Mouse (Mus musculus): ENCODE results near the gene Btaf1.
"Not testable (repeated sequence)": the region's sequence is repeated elsewhere in the genome, so short reads cannot be mapped to it uniquely, and the experiment has no call there.

Btaf1 gene

GRCm38 (mm10) chr19:36922936-36923335 is 2.9 kb upstream of the Btaf1 start:
- no peak for DNase-seq

GRCm38 (mm10) chr19:36926553-36927236 is 816 bp downstream of the Btaf1 start:
- no peak for DNase-seq

- no peak for DNase-seq
These were observed 2.0 kb downstream of the Btaf1 start for GRCm38 (mm10) chr19:36927800-36928361.

GRCm38 (mm10) chr19:36929816-36930215 is 3.9 kb downstream of the Btaf1 start:
- no peak for DNase-seq

GRCm38 (mm10) chr19:36932097-36932496 is 6.2 kb downstream of the Btaf1 start:
- DNase-seq: no peak

- no peak for DNase-seq
These were observed 6.7 kb downstream of the Btaf1 start for GRCm38 (mm10) chr19:36932613-36933012.

GRCm38 (mm10) chr19:36936285-36936684 is 10.4 kb downstream of the Btaf1 start:
- DNase-seq: no peak

GRCm38 (mm10) chr19:36938008-36938407 is 12.1 kb downstream of the Btaf1 start:
- no peak for DNase-seq

GRCm38 (mm10) chr19:36940064-36940463 is 14.2 kb downstream of the Btaf1 start:
- no peak for DNase-seq

- no peak for DNase-seq
These were observed 27.8 kb downstream of the Btaf1 start for GRCm38 (mm10) chr19:36953637-36954206.

- DNase-seq: no peak
These were observed 32.5 kb downstream of the Btaf1 start for GRCm38 (mm10) chr19:36958331-36958730.

GRCm38 (mm10) chr19:36961320-36961719 is 35.4 kb downstream of the Btaf1 start:
- DNase-seq: no peak

GRCm38 (mm10) chr19:36962544-36963260 is 36.8 kb downstream of the Btaf1 start:
- DNase-seq: not testable (repeated sequence)

- DNase-seq: no peak
These were observed 78.7 kb downstream of the Btaf1 start for GRCm38 (mm10) chr19:37004557-37004956.

- DNase-seq: no peak
These were observed 84.0 kb downstream of the Btaf1 start for GRCm38 (mm10) chr19:37009878-37010281.

GRCm38 (mm10) chr19:37013461-37013860 is 87.6 kb downstream of the Btaf1 start:
- DNase-seq: no peak

- no peak for DNase-seq
These were observed 88.5 kb downstream of the Btaf1 start for GRCm38 (mm10) chr19:37014173-37014939.

- DNase-seq: no peak
These were observed 91.0 kb downstream of the Btaf1 start for GRCm38 (mm10) chr19:37016890-37017289.

- no peak for DNase-seq
These were observed 92.5 kb downstream of the Btaf1 start for GRCm38 (mm10) chr19:37018411-37018810.

GRCm38 (mm10) chr19:37018931-37019330 is 93.1 kb downstream of the Btaf1 start:
- no peak for DNase-seq

- DNase-seq: no peak
These were observed 94.7 kb downstream of the Btaf1 start for GRCm38 (mm10) chr19:37020531-37020930.

GRCm38 (mm10) chr19:37020951-37021350 is 95.1 kb downstream of the Btaf1 start:
- no peak for DNase-seq

- no peak for DNase-seq
These were observed 96.3 kb downstream of the Btaf1 start for GRCm38 (mm10) chr19:37022146-37022545.

Measured in cerebellum, adult 9-11 months (tissue).